Mouse (Mus musculus) layer of hippocampus, adult 9-10 months (tissue): Measurements from ENCODE around the gene Olfr1506.
"Not testable (repeated sequence)": the region's sequence is repeated elsewhere in the genome, so short reads cannot be mapped to it uniquely, and the experiment has no call there.

ENCODE experiments used
- DNase-seq: peaks from one replicate; pipeline ENCODE4 v3.0.0; 2022; ENCODE audit warnings: low spot score

The Olfr1506 gene

DNA sequence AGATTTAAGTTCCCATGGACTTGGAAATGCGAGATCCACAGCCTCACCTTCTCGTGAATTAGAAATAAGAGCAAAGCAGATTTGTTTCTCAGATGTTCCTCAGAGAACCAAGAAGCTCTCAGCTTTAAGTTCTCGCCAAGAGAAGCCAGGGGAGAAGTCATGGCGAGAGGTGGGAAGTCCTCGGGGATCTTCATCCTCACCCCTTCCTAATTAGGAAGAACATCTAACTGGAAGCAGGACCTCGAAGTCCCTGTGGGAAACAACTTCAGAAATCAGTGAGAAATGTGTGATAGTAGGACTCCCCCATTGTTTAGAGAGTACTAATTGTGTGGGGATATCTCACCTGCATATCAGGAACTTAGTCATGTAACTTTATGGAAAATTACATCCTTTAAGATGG lies at the start of gene Olfr1506:
Gene Olfr1506 (minus strand): TSS at position 101 of the 400 bp plus-strand sequence.
- not testable (repeated sequence) for DNase-seq

GRCm38 (mm10) chr2:90270932-90271331 lies 46.6 kb upstream of the Olfr1506 start, which contains the start of gene Olfr1271:
Gene Olfr1271, minus strand, starts transcription at chr2:90271032.
- no peak for DNase-seq

DNA sequence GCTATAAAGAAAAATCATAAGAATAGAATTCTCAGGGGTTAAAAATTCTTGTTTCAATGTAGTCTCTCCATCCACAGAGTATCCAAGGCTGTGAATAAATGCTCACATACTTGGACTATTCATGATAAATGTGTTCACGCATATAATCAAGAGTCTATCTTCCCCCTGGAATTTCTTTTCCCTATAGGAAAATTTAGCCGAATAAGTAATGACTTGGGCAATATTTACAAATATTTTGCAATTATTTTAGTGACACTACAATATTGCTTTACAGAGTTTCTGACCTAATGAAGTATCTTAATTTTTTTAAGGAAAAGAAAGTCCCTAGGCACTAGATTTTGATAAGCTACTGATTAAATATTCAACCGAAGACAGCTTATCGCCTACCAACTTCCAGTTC lies 33.2 kb upstream of the Olfr1506 start, which contains the start of gene Olfr142:
Gene Olfr142 (minus strand): TSS at position 101 of the 400 bp plus-strand sequence.
- no peak for DNase-seq

GRCm38 (mm10) chr2:90199606-90200005 lies 24.7 kb downstream of the Olfr1506 start:
- not testable (repeated sequence) for DNase-seq

- not testable (repeated sequence) for DNase-seq
Measured at GRCm38 (mm10) chr2:90195285-90195684, 29.0 kb downstream of the Olfr1506 start.

DNA sequence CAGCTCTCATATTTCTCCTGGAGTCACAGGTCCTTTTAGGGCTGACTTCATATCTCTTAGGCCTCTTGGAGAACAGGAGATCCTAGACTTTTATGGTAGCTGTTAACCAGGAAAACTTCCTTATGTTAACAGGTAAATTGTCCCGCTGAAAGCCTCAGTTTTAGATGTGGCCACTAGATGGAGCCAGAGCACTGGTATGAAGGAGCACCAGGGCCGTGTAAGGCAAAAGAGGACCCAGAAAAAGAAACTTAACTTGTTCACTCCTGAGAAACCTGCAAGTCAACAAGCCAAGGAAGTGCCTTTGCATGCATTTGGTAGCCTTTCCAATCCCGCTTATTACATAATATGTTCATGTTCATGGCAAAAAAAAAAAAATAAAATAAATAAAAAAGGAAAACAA lies 29.5 kb downstream of the Olfr1506 start:
- not testable (repeated sequence) for DNase-seq

- not testable (repeated sequence) for DNase-seq
Measured at GRCm38 (mm10) chr2:90187082-90187481, 37.2 kb downstream of the Olfr1506 start.

GRCm38 (mm10) chr2:90186082-90186481 lies 38.2 kb downstream of the Olfr1506 start:
- not testable (repeated sequence) for DNase-seq
